Mouse (Mus musculus) ovary, postnatal 14 days (tissue): ENCODE measurements around the gene Fsd1.
A peak's percentile ranks its signal among the peaks of the same experiment; 100 is the strongest.
"Not testable (repeated sequence)": the region's sequence is repeated elsewhere in the genome, so short reads cannot be mapped to it uniquely, and the experiment has no call there.

ENCODE experiments used
- DNase-seq: peaks from one replicate; pipeline ENCODE4 v3.0.0; 2022; ENCODE audit warnings: low spot score

Gene Fsd1

GRCm38 (mm10) chr17:55986030-55986961 is at the start of gene Fsd1:
Gene Fsd1 (plus strand): TSS chr17:55986509.
- DNase-seq, result no peak

GRCm38 (mm10) chr17:55944387-55944865 is 41.9 kb upstream of the Fsd1 start:
- DNase-seq, result not testable (repeated sequence)

GRCm38 (mm10) chr17:55944866-55945682 is 41.2 kb upstream of the Fsd1 start:
- peak; percentile 84 for DNase-seq

GRCm38 (mm10) chr17:55945696-55946095 is 40.6 kb upstream of the Fsd1 start:
- DNase-seq, result no peak

- no peak for DNase-seq
Measured at GRCm38 (mm10) chr17:55948647-55949046, 37.7 kb upstream of the Fsd1 start.

- DNase-seq, result no peak
Measured at GRCm38 (mm10) chr17:55949400-55949799, 36.9 kb upstream of the Fsd1 start, which contains the start of gene Zfp119b. Gene Zfp119b (minus strand): TSS chr17:55949500.

GRCm38 (mm10) chr17:55950601-55951000 is 35.7 kb upstream of the Fsd1 start:
- no peak for DNase-seq

- DNase-seq, result no peak
Measured at GRCm38 (mm10) chr17:55952041-55952440, 34.3 kb upstream of the Fsd1 start.

- DNase-seq, result no peak
Measured at GRCm38 (mm10) chr17:55952447-55953027, 33.8 kb upstream of the Fsd1 start, which contains the start of gene Ebi3. Gene Ebi3 (plus strand): TSS chr17:55952640.

GRCm38 (mm10) chr17:55953751-55954150 is 32.6 kb upstream of the Fsd1 start:
- DNase-seq, result no peak

GRCm38 (mm10) chr17:55954229-55954628 is 32.1 kb upstream of the Fsd1 start:
- no peak for DNase-seq

GRCm38 (mm10) chr17:55956129-55956528 is 30.2 kb upstream of the Fsd1 start:
- DNase-seq, result peak; percentile 62

GRCm38 (mm10) chr17:55956591-55956990 is 29.7 kb upstream of the Fsd1 start:
- DNase-seq, result no peak

- peak; percentile 63 for DNase-seq
Measured at GRCm38 (mm10) chr17:55957168-55957567, 29.1 kb upstream of the Fsd1 start.

- no peak for DNase-seq
Measured at GRCm38 (mm10) chr17:55957726-55958583, 28.4 kb upstream of the Fsd1 start.

- no peak for DNase-seq
Measured at GRCm38 (mm10) chr17:55958584-55958886, 27.8 kb upstream of the Fsd1 start.

- peak; percentile 91 for DNase-seq
Measured at GRCm38 (mm10) chr17:55958918-55959728, 27.2 kb upstream of the Fsd1 start, which contains the start of gene Yju2. Gene Yju2 (plus strand): TSS chr17:55959099.

GRCm38 (mm10) chr17:55959946-55960740 is 26.2 kb upstream of the Fsd1 start:
- no peak for DNase-seq

- no peak for DNase-seq
Measured at GRCm38 (mm10) chr17:55960791-55961190, 25.5 kb upstream of the Fsd1 start.

GRCm38 (mm10) chr17:55961631-55962030 is 24.7 kb upstream of the Fsd1 start:
- DNase-seq, result no peak
